Mouse (Mus musculus) left cerebral cortex, adult 18-20 months (tissue): ENCODE results near the gene Ten1. TPM values are rescaled to one million over a fixed set of nuclear protein-coding genes. Genes with fewer than 3 reads are reported as not detected.

ENCODE experiments used
- DNase-seq, 2 experiments: peaks; one replicate each; pipeline ENCODE4 v3.0.0; 2021 to 2022; ENCODE audit warnings: low spot score in 2 of 2, mixed read lengths in 1 of 2
- long read RNA-seq, 2 experiments: library from polyadenylated mRNA; stranded (forward); transcript quantifications; one replicate each; pipeline ENCODE4 v2.0.0; 2021
- total RNA-seq, 2 experiments: library from RNA; stranded (reverse); gene quantifications; 2 replicates each; pipeline ENCODE4 v1.2.3; 2021

The Ten1 gene
- total RNA-seq, result 10 to 100 TPM; 37.8 to 39.5 TPM
- long read RNA-seq, experiment 1, transcript Ten1-201 (4 exons, 902 nt), result major isoform, 14 of 15 reads
- long read RNA-seq, experiment 1, partial matches to known transcripts, result 0 of 15 reads
- long read RNA-seq, experiment 1, other reads (novel, unspliced or antisense), result 1 of 15 reads
- long read RNA-seq, experiment 2, transcript Ten1-201 (4 exons, 902 nt), result major isoform, 10 of 15 reads
- long read RNA-seq, experiment 2, partial matches to known transcripts, result 0 of 15 reads
- long read RNA-seq, experiment 2, other reads (novel, unspliced or antisense), result 4 of 15 reads

- DNase-seq, result peak; percentile 95 to 96
These were observed at the start of gene Ten1, which contains the start of gene Acox1 for GRCm38 (mm10) chr11:116198639-116199531. TSS of gene Ten1 (plus strand) at chr11:116198855. TSS of gene Acox1 (minus strand) at chr11:116199045.

DNA sequence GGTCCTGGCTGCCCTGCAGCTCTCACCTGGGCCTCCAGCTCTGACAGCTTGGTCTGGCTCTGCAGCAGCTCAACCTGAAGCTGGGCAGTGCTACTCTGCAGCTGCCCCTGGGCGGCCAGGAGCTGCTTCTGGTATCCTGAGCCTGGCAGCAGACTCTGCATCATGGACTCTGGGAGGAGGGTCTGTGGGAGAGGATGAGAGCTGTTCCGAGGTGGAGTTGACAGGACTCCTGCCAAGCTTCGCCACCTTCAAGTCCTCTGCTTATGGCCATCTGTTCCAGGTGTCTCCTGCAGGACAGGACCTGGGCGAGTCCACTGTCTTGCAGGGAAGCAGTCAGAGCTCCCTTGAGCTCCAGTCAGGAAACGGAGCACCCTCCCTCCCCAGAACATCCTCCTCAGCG is 49.3 kb upstream of the Ten1 start:
- no peak for DNase-seq

DNA sequence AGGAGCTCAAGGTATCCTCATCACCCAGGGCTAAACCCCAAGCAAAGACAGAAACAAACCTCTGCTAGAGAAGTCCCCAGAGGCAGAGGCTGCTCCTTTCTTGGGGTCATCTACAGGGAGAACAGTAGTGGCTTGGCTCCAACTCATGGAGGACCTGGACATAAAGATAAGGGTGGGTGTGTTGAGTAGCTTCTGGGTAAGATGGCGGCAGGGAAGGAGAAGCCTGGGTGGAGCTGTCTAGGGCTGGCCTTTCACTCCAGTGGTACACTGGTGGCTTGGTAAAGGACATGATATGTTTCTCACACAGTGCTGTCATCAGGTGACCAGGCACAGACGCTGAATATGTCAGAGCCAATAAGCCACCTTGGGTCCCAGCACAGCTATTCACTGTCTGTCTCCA is 47.7 kb upstream of the Ten1 start:
- no peak for DNase-seq

DNA sequence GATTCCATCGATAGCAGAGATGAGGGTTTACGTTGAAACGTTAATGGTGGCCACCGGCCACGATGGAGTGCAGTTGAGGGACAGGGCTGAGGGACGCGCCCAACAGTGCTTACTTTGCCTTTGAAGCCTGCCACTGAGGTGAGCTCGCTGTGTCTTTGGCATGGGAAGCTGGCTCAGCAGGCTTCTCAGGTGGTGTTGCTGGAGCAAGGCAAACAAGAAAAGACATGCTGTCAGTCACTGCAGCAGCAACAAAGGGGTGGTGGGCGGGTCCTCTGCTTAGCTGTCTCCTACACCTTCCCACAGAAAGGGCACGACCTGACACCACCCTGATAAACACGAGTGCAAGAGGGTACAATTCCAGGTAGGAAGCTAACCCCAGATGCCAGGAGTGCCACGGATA is 37.3 kb upstream of the Ten1 start:
- DNase-seq, result no peak

- peak; percentile 28 to 46 for DNase-seq
These were observed 36.5 kb upstream of the Ten1 start for GRCm38 (mm10) chr11:116162146-116162545.

- no peak for DNase-seq
These were observed 35.7 kb upstream of the Ten1 start for GRCm38 (mm10) chr11:116163002-116163401.

- DNase-seq, result no peak
These were observed 31.4 kb upstream of the Ten1 start for GRCm38 (mm10) chr11:116167232-116167631.

- peak; percentile 98 to 99 for DNase-seq
These were observed 30.7 kb upstream of the Ten1 start, which contains the start of gene Fbf1 for GRCm38 (mm10) chr11:116167884-116168439. TSS of gene Fbf1 (minus strand) at chr11:116168166.

- DNase-seq, result no peak
These were observed 29.4 kb upstream of the Ten1 start for GRCm38 (mm10) chr11:116169214-116169613.

- no peak for DNase-seq
These were observed 28.5 kb upstream of the Ten1 start for GRCm38 (mm10) chr11:116170003-116170800.

- no peak for DNase-seq
These were observed 26.7 kb upstream of the Ten1 start for GRCm38 (mm10) chr11:116171959-116172358.

GRCm38 (mm10) chr11:116174775-116175448 is 23.7 kb upstream of the Ten1 start:
- no peak for DNase-seq

- DNase-seq, result no peak
These were observed 22.6 kb upstream of the Ten1 start for GRCm38 (mm10) chr11:116176010-116176409.

DNA sequence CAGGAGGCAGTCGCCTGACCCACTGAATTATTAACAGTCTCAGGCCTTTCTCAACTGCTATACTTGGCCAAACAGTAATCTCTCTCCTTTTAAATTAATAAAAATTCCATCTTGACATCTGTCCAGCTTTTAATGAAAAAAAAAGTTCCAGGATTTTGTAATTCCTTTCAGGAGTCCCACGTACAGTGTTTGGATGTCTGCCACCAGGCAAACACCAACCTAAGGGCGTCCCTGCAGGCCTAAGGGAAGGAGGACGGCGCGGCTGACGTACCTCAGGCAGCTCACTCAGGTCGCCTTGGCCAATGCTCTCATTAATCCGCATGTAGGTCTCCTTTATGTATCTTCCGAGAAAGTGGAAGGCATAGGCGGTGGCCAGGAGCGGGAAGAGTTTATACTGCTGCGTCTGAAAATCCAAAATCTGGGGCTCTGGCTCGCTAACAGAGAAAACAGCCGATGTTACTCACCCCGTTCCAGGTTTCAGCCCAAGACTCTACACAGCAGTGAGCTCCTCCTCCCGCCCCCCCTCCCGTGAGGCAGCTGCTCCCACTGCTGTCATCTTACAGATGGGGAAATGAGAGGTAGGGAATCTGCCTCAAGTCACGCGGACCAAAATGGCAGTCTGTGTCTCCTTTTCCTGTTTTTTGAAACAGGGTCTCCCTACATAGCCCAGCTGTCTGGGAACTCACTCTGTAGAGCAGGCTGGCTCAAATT is 20.1 kb upstream of the Ten1 start:
- no peak for DNase-seq

DNA sequence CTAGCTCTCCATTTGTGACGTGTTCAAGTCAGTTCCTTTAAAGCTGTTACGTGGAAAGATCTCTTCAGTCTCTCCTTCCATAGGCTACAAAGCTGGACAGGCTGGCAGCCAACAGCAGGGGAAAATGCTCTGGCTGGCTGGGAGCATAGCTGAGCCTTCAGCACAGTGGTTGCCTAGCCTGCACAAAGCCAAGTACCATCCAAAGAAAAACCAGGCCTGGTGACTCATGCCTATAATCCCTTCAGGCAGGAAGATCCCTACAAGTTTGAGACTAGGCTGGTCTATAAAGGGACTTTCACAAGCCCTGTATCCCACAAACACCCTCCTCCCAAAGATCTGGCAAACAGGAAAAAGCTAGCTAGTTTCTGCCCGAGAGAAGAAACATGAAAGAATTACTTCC is 12.8 kb upstream of the Ten1 start:
- no peak for DNase-seq

DNA sequence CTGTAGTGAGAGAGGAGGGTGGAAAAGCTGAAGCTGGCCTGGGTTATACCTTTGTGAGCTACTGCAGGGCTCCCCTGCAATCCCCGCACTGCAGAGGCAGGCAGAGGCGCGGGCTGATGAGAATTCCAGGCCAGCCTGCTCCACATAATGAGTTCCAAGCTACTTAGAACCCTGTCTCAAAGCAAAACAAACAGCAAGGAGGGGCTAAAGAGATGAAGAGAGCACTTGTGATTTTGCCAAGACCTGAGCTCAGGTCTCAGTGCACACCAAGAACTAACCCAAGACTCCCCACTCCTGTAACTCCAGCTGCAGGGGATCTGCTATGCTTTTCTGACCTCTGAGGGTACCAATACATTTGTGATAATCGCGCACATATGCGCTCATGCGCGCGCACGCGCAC is 12.3 kb upstream of the Ten1 start:
- no peak for DNase-seq

GRCm38 (mm10) chr11:116187226-116187930 is 11.3 kb upstream of the Ten1 start:
- no peak for DNase-seq

DNA sequence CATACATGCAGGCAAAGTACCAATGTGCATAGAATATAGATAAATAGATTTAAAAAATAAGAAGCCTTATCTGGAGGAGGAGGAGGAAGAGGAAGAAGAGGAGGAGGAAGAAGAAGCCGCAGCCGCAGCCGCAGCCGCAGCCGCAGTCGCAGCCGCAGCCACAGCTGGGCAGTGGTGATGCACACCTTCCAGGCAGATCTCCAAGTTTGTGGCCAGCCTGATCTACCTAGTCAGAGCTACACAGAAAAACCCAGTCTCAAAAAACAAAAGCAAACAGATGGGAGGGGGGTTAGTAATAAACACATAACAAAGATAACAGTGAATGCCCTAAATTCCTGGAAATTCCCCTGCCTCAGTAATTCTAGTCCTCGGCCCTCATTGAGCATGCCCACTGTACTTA is 4.0 kb upstream of the Ten1 start:
- no peak for DNase-seq

GRCm38 (mm10) chr11:116195252-116195651 is 3.4 kb upstream of the Ten1 start:
- DNase-seq, result no peak
